Mouse (Mus musculus): Measurements from ENCODE around the gene Nup210. TPM values are rescaled to one million over a fixed set of nuclear protein-coding genes. Genes with fewer than 3 reads are reported as not detected.

Nup210 gene
- polyA plus RNA-seq, 1 experiment from 2014 or later: 13.9 TPM

- Histone ChIP-seq H3K4me3 (ENCODE audit: low read depth, low read length) (no peak overlapping the region), H3K9ac (ENCODE audit: low read length) (no peak overlapping the region), H3K4me2 (ENCODE audit: low read length) (no peak overlapping the region), H3K4me1 (ENCODE audit: control insufficient read depth, insufficient read depth, low read length) (peaks cover 16% of the 10 kb centered on the region), H3K27ac (ENCODE audit: low read depth, low read length) (no peak overlapping the region), H3K36me3 (ENCODE audit: control insufficient read depth, insufficient read depth, low read length) (no peaks in the 10 kb centered on the region), H3K27me3 (replicated peaks; ENCODE audit: control insufficient read depth, insufficient read depth, low read length) (no peaks in the 10 kb centered on the region), H3K9me3 (replicated peaks; ENCODE audit: control insufficient read depth, low read length) (no peaks in the 10 kb centered on the region)
- ATAC-seq (no peak), DNase-seq (ENCODE audit: low spot score) (no peak)
- 96% methylated on average over 3 of the region's 3 CpGs for WGBS
Observed at GRCm38 (mm10) chr6:91111954-91112252, 4.7 kb downstream of the Nup210 start.

GRCm38 (mm10) chr6:91111141-91111953, 5.3 kb downstream of the Nup210 start:
- no peak overlapping the region for H3K27ac ChIP-seq (ENCODE audit: low read depth, low read length)
- H3K9me3 ChIP-seq (replicated peaks; ENCODE audit: control insufficient read depth, low read length): no peaks in the 10 kb centered on the region
- no peaks in the 10 kb centered on the region for H3K36me3 ChIP-seq (ENCODE audit: control insufficient read depth, insufficient read depth, low read length)
- no peaks in the 10 kb centered on the region for H3K27me3 ChIP-seq (replicated peaks; ENCODE audit: control insufficient read depth, insufficient read depth, low read length)
- no peak overlapping the region for H3K4me2 ChIP-seq (ENCODE audit: low read length)
- H3K4me1 ChIP-seq (ENCODE audit: control insufficient read depth, insufficient read depth, low read length): peaks cover 16% of the 10 kb centered on the region
- no peak for ATAC-seq
- DNase-seq (ENCODE audit: low spot score): no peak
- WGBS: 88% methylated on average over 10 of the region's 10 CpGs
- no peak overlapping the region for H3K9ac ChIP-seq (ENCODE audit: low read length)
- no peak overlapping the region for H3K4me3 ChIP-seq (ENCODE audit: low read depth, low read length)

- ATAC-seq: no peak
- H3K36me3 ChIP-seq (ENCODE audit: control insufficient read depth, insufficient read depth, low read length): no peaks in the 10 kb centered on the region
- no peak overlapping the region for H3K27ac ChIP-seq (ENCODE audit: low read depth, low read length)
- no peak overlapping the region for H3K9ac ChIP-seq (ENCODE audit: low read length)
- DNase-seq (ENCODE audit: low spot score): no peak
- H3K4me2 ChIP-seq (ENCODE audit: low read length): no peak overlapping the region
- H3K9me3 ChIP-seq (replicated peaks; ENCODE audit: control insufficient read depth, low read length): no peaks in the 10 kb centered on the region
- no peak overlapping the region for H3K4me3 ChIP-seq (ENCODE audit: low read depth, low read length)
- H3K27me3 ChIP-seq (replicated peaks; ENCODE audit: control insufficient read depth, insufficient read depth, low read length): no peaks in the 10 kb centered on the region
- 88% methylated on average over 13 of the region's 13 CpGs for WGBS
- H3K4me1 ChIP-seq (ENCODE audit: control insufficient read depth, insufficient read depth, low read length): peaks cover 10% of the 10 kb centered on the region
Observed at GRCm38 (mm10) chr6:91110323-91111020, 6.2 kb downstream of the Nup210 start.

- H3K4me2 ChIP-seq (ENCODE audit: low read length): no peak overlapping the region
Observed at GRCm38 (mm10) chr6:91109489-91109888, 7.1 kb downstream of the Nup210 start.

GRCm38 (mm10) chr6:91108917-91109450, 7.6 kb downstream of the Nup210 start:
- no peaks in the 10 kb centered on the region for H3K36me3 ChIP-seq (ENCODE audit: control insufficient read depth, insufficient read depth, low read length)
- H3K27ac ChIP-seq (ENCODE audit: low read depth, low read length): no peak overlapping the region
- ATAC-seq (no peak), DNase-seq (ENCODE audit: low spot score) (no peak)
- no peak overlapping the region for H3K9ac ChIP-seq (ENCODE audit: low read length)
- no peak overlapping the region for H3K4me3 ChIP-seq (ENCODE audit: low read depth, low read length)
- WGBS: 95% methylated on average over 2 of the region's 2 CpGs
- no peaks in the 10 kb centered on the region for H3K4me1 ChIP-seq (ENCODE audit: control insufficient read depth, insufficient read depth, low read length)
- H3K4me2 ChIP-seq (ENCODE audit: low read length): no peak overlapping the region
- no peaks in the 10 kb centered on the region for H3K27me3 ChIP-seq (replicated peaks; ENCODE audit: control insufficient read depth, insufficient read depth, low read length)
- no peaks in the 10 kb centered on the region for H3K9me3 ChIP-seq (replicated peaks; ENCODE audit: control insufficient read depth, low read length)

More at GRCm38 (mm10) chr6:91109489-91109888, 7.1 kb downstream of the Nup210 start:
- no peaks in the 10 kb centered on the region for H3K9me3 ChIP-seq (replicated peaks; ENCODE audit: control insufficient read depth, low read length)
- H3K27me3 ChIP-seq (replicated peaks; ENCODE audit: control insufficient read depth, insufficient read depth, low read length): no peaks in the 10 kb centered on the region
- DNase-seq (ENCODE audit: low spot score) (no peak), ATAC-seq (no peak)
- no peak overlapping the region for H3K4me3 ChIP-seq (ENCODE audit: low read depth, low read length)
- peaks cover 2% of the 10 kb centered on the region for H3K4me1 ChIP-seq (ENCODE audit: control insufficient read depth, insufficient read depth, low read length)
- no peak overlapping the region for H3K27ac ChIP-seq (ENCODE audit: low read depth, low read length)
- H3K9ac ChIP-seq (ENCODE audit: low read length): no peak overlapping the region
- H3K36me3 ChIP-seq (ENCODE audit: control insufficient read depth, insufficient read depth, low read length): no peaks in the 10 kb centered on the region

GRCm38 (mm10) chr6:91108301-91108916, 8.2 kb downstream of the Nup210 start:
- Histone ChIP-seq H3K9ac (ENCODE audit: low read length) (no peak overlapping the region), H3K4me1 (ENCODE audit: control insufficient read depth, insufficient read depth, low read length) (no peaks in the 10 kb centered on the region), H3K4me3 (ENCODE audit: low read depth, low read length) (no peak overlapping the region), H3K4me2 (ENCODE audit: low read length) (no peak overlapping the region), H3K9me3 (replicated peaks; ENCODE audit: control insufficient read depth, low read length) (no peaks in the 10 kb centered on the region), H3K36me3 (ENCODE audit: control insufficient read depth, insufficient read depth, low read length) (no peaks in the 10 kb centered on the region), H3K27ac (ENCODE audit: low read depth, low read length) (no peak overlapping the region), H3K27me3 (replicated peaks; ENCODE audit: control insufficient read depth, insufficient read depth, low read length) (no peaks in the 10 kb centered on the region)
- WGBS: 95% methylated on average over 3 of the region's 3 CpGs
- no peak for DNase-seq (ENCODE audit: low spot score)
- ATAC-seq: no peak

- H3K9ac ChIP-seq (ENCODE audit: low read length): no peak overlapping the region
- 96% methylated on average over 2 of the region's 2 CpGs for WGBS
- no peaks in the 10 kb centered on the region for H3K9me3 ChIP-seq (replicated peaks; ENCODE audit: control insufficient read depth, low read length)
- H3K4me3 ChIP-seq (ENCODE audit: low read depth, low read length): no peak overlapping the region
- ATAC-seq: no peak
- no peak overlapping the region for H3K4me2 ChIP-seq (ENCODE audit: low read length)
- H3K27ac ChIP-seq (ENCODE audit: low read depth, low read length): no peak overlapping the region
- peaks cover 3% of the 10 kb centered on the region; the same call in 1 of the 2 replicates for H3K36me3 ChIP-seq (ENCODE audit: control insufficient read depth, insufficient read depth, low read length)
- no peak for DNase-seq (ENCODE audit: low spot score)
- H3K27me3 ChIP-seq (replicated peaks; ENCODE audit: control insufficient read depth, insufficient read depth, low read length): no peaks in the 10 kb centered on the region
- no peaks in the 10 kb centered on the region for H3K4me1 ChIP-seq (ENCODE audit: control insufficient read depth, insufficient read depth, low read length)
Observed at GRCm38 (mm10) chr6:91105400-91106129, 11.1 kb downstream of the Nup210 start.

- no peaks in the 10 kb centered on the region for H3K27me3 ChIP-seq (replicated peaks; ENCODE audit: control insufficient read depth, insufficient read depth, low read length)
- H3K9me3 ChIP-seq (replicated peaks; ENCODE audit: control insufficient read depth, low read length): no peaks in the 10 kb centered on the region
- WGBS: 70% methylated on average over 3 of the region's 3 CpGs
- DNase-seq (ENCODE audit: low spot score): peak; percentile 41
- no peak overlapping the region for H3K27ac ChIP-seq (ENCODE audit: low read depth, low read length)
- H3K36me3 ChIP-seq (ENCODE audit: control insufficient read depth, insufficient read depth, low read length): peaks cover 5% of the 10 kb centered on the region; the same call in 1 of the 2 replicates
- no peak for ATAC-seq
- H3K4me2 ChIP-seq (ENCODE audit: low read length): no peak overlapping the region
- H3K9ac ChIP-seq (ENCODE audit: low read length): no peak overlapping the region
- H3K4me1 ChIP-seq (ENCODE audit: control insufficient read depth, insufficient read depth, low read length): no peaks in the 10 kb centered on the region
- no peak overlapping the region for H3K4me3 ChIP-seq (ENCODE audit: low read depth, low read length)
Observed at GRCm38 (mm10) chr6:91104765-91105399, 11.7 kb downstream of the Nup210 start.
